Mouse (Mus musculus) MEL (cell line): Measurements from ENCODE around the gene Vav2.

Experiments
- CHD1 ChIP-seq: IDR thresholded peaks from 2 replicates; pipeline ENCODE4 v1.6.1; 2012; ENCODE audit warnings: low read depth, mild to moderate bottlenecking, inconsistent platforms, low read length, improper control_type of control experiment
- CTCF ChIP-seq, 3 experiments: IDR thresholded peaks in 2 of 3; conservative IDR thresholded peaks in 1 of 3; 2 replicates each; pipeline ENCODE4 v1.5.1; 2011 to 2012; ENCODE audit warnings: low read length in 3 of 3, low read depth in 2 of 3, mild to moderate bottlenecking in 2 of 3, improper control_type of control experiment in 1 of 3, inconsistent platforms in 1 of 3, mixed read lengths in 1 of 3, moderate library complexity in 1 of 3; ENCODE audit not compliant: control insufficient read depth in 1 of 3, insufficient read depth in 1 of 3, poor library complexity in 1 of 3, severe bottlenecking in 1 of 3
- E2F4 ChIP-seq: IDR thresholded peaks from 2 replicates; pipeline ENCODE4 v1.6.1; 2011; ENCODE audit warnings: low read depth, low read length, improper control_type of control experiment, borderline replicate concordance
- EP300 ChIP-seq, 2 experiments: IDR thresholded peaks; 2 replicates each; pipeline ENCODE4 v1.6.1; 2011; ENCODE audit warnings: improper control_type of control experiment in 2 of 2, low read length in 2 of 2, low read depth in 1 of 2, mild to moderate bottlenecking in 1 of 2
- MAFK ChIP-seq: IDR thresholded peaks from 2 replicates; pipeline ENCODE4 v1.6.1; 2011; ENCODE audit warnings: low read depth, mild to moderate bottlenecking, low read length, improper control_type of control experiment, borderline replicate concordance
- MEF2A ChIP-seq: IDR thresholded peaks from 2 replicates; pipeline ENCODE4 v1.6.1; 2014; ENCODE audit warnings: low read depth, mild to moderate bottlenecking, inconsistent platforms, low read length, improper control_type of control experiment; ENCODE audit not compliant: poor library complexity, insufficient replicate concordance, severe bottlenecking; ENCODE audit errors: extremely low read depth
- POLR2A ChIP-seq, 2 experiments: IDR thresholded peaks; 2 replicates each; pipeline ENCODE4 v1.6.1; 2011 to 2012; ENCODE audit warnings: low read length in 2 of 2, mild to moderate bottlenecking in 2 of 2, control low read depth in 1 of 2, improper control_type of control experiment in 1 of 2, low read depth in 1 of 2, moderate library complexity in 1 of 2; ENCODE audit not compliant: control insufficient read depth in 1 of 2, insufficient read depth in 1 of 2, poor library complexity in 1 of 2
- POLR2AphosphoS5 ChIP-seq: IDR thresholded peaks from 2 replicates; pipeline ENCODE4 v1.6.1; 2012; ENCODE audit warnings: low read depth, borderline replicate concordance, mild to moderate bottlenecking, inconsistent platforms, low read length, moderate library complexity, mixed read lengths
- RCOR1 ChIP-seq: IDR thresholded peaks from 2 replicates; pipeline ENCODE4 v1.6.1; 2012; ENCODE audit warnings: low read depth, mild to moderate bottlenecking, inconsistent platforms, low read length, improper control_type of control experiment
- TCF12 ChIP-seq: IDR thresholded peaks from 2 replicates; pipeline ENCODE4 v1.6.1; 2014; ENCODE audit warnings: low read depth, mild to moderate bottlenecking, inconsistent platforms, low read length, improper control_type of control experiment, moderate library complexity
- ZC3H11A ChIP-seq: IDR thresholded peaks from 2 replicates; pipeline ENCODE4 v1.6.1; 2012; ENCODE audit warnings: low read depth, mild to moderate bottlenecking, inconsistent platforms, low read length, improper control_type of control experiment
- ZNF384 ChIP-seq: IDR thresholded peaks from 2 replicates; pipeline ENCODE4 v1.6.1; 2012; ENCODE audit warnings: low read depth, mild to moderate bottlenecking, inconsistent platforms, low read length, improper control_type of control experiment

DNA sequence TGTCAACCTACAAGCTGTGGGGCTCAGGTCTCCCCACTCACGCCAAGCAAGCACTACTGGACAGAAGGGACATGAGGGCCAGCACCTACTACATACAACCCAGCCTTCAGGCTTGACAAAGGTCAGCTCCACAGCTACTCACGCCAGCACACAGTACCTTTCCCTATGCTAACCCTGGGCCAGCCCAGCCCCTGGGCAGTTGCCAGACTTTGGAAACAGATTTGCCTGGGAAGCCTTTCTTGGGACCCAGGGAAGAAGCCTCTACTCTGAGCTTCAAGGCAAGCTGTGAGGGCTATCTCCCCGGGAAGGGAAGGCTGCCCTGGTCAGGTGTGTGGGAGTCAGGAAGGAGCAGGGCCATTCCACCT lies 43.1 kb upstream of the Vav2 start:
- TF ChIP-seq TCF12 (no peak), POLR2A (IDR thresholded peaks at IDR 0.05; ENCODE audit: control insufficient read depth in 1 of 2, insufficient read depth in 1 of 2, low read depth in 1 of 2, low read length in 2 of 2, poor library complexity in 1 of 2) (no peak), RCOR1 (no peak), ZNF384 (no peak), EP300 (IDR thresholded peaks at IDR 0.05; ENCODE audit: low read depth in 1 of 2, low read length in 2 of 2) (no peak), MAFK (no peak), CHD1 (no peak), CTCF (IDR thresholded peaks at IDR 0.05 in 2 of 3, conservative IDR thresholded peaks at IDR 0.05 in 1 of 3; ENCODE audit: control insufficient read depth in 1 of 3, insufficient read depth in 1 of 3, low read depth in 2 of 3, low read length in 3 of 3, poor library complexity in 1 of 3, severe bottlenecking in 1 of 3) (no peak), E2F4 (no peak), ZC3H11A (no peak), MEF2A (no peak), POLR2AphosphoS5 (no peak)
